Mouse (Mus musculus): ENCODE data around the gene Gpha2.

Gpha2 gene

DNA sequence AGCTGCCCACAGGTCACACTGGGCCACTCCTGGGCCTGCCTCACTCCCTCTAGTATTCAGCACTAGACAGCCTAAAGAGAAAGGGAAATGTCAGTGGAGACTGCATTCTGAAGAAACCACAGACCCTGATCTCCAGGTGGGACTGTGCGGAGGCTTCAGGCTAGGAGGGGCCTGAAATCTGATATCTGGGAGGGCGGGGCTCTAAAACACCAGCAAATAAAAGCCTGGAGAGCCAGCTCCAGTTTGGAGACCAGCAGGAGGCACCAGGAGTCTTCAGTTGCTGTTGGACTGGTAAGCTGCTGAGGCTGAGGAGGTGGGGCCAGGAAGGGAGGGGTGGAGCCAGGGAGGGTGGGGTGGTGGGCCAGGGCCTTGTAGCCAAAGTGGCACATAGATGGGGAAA is at the start of gene Gpha2:
Gene Gpha2 (plus strand): TSS at position 246 of the 400 bp plus-strand sequence.
- DNase-seq, result no peak

DNA sequence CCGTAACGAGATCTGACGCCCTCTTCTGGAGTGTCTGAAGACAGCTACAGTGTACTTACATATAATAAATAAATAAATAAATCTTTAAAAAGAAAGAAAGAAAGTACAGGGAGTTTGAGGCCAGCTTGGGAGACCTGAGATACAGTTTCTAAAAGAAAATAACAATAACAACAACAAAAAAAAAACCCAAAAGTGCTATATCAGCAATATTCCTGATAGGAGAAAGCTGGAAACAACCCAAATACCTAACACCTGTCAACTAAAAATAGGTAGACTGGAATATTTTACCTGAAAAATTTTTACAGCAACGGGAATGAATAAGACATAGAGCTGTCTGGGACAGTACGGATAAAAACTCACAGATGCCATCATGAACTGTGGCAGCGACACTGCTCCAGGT is 47.4 kb upstream of the Gpha2 start:
- DNase-seq, result no peak

DNA sequence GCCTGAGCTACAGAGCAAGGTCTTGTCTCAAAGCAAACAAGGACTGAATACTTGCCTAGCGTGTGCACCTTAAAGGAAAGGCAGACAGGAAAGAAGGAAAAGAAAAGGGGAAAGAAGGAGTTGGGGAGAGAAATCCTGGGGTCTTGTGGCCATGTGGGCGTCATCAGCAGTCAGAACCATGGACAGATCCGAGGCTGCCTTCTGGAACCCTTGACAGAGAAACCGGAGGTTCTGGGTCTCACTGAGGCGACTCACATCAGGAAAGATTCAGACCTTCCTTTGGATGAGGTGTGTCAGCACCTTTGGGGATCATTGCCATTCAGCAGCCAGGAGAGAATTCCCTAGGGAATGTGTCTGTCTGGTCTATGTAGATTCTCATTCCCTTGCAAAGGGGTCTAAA is 44.6 kb upstream of the Gpha2 start:
- no peak for DNase-seq

DNA sequence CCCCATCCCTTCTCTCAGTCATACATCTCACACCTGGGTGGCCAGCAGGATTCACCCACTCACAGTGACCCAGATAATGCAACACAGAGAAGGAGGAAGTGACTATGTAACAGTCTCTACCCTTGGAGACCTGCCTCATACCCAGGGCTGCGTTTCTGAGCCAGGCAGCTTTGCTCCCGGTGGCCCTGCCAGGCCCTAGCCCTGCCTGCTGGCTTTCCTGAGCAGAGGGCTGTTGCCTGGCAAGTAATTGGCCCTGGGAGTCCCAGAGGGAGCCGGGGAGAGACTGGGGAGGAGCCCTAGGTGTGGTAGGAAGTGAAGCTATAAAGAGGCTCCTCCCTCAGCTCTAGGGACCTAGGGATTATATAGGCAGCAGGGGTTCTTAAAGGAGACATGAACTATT is 43.6 kb upstream of the Gpha2 start:
- peak; percentile 4 for DNase-seq

DNA sequence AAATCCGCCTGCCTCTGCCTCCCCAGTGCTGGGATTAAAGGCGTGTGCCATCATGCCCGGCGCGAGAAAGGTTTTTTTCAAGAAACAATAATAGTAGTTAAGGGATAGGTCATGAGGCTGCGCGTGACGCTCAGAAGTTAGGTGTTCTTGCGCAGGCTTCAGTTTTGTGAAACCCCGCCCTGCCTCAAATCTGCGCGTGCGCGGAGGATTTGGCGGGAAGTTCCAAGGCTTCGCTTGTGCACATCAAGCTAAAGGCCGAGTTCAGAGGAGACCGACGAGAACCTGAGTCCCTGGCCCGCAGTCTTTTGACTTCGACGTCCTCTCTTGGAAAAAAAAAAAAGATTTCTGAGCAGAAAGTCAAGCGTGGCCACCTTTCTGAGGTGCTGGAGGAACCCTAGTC is 42.0 kb upstream of the Gpha2 start, which contains the start of gene Majin:
Gene Majin (plus strand): TSS at position 258 of the 400 bp plus-strand sequence.
- DNase-seq, result no peak

DNA sequence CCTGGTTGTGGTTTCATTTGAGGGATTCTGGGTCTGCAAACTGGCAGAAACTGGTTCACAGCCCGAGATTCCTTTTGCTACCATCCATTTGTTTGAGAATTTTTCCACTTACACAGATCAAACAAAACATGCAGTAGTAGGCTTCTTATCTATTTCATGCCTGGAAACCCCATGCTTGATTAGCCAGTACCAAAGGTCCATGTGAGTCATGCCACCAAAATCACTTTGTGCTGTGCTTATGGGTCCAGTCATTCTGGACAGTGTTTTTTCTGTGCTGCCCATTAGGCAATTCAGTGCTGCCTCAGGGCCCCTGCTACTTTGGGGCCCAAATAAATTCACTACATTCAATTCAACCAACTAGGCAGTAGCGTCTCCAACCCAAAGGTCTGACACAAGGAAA is 21.9 kb upstream of the Gpha2 start:
- DNase-seq, result no peak

DNA sequence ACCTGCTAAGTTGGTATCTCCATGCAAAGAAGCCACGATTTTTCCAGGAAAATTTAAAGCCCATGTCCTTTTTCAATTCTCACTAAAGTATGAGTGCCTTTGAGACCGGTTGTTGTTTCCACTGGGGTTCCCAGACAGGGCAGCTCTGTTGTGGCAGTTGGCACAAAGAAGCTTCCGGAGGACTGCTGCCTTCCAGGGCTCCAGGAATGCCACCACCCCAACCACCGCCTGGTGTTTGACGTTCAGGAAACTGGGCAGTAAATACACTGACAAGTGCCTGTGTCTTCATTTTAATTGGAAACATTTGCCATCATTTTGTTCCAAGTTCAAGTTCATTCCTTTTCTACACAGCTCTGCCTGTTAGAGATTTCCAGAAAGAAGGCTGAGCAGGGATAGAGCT is 19.5 kb upstream of the Gpha2 start:
- no peak for DNase-seq

DNA sequence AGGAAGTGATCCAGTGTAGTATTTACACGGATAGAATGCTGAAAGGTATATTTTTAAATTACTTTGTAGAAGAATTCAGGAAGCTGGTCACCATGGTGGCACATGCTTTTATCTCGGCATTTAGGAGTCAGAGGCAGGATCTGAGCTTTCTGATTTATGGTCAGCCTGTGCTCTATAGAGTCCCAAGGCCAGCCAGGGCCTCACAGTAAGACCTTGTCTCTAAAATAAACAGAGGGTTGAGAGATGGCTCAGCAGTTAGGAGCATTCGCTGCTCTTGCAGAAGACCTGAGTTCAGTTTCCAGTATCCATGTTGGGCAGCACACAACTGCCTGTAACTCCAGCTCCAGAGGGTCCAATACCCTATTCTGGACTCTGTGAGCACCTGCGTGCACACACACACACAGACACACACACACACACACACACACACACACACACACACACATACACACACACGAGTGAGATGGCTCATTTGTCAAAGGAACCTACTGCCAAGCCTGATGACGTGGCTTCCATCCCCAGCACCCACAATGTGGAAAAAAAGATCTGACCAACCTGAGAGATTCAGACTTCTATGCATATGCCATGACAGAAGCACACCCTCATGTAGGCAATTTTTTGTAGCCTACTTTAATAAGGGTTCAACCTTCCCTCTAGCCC is 10.0 kb upstream of the Gpha2 start:
- DNase-seq, result no peak

DNA sequence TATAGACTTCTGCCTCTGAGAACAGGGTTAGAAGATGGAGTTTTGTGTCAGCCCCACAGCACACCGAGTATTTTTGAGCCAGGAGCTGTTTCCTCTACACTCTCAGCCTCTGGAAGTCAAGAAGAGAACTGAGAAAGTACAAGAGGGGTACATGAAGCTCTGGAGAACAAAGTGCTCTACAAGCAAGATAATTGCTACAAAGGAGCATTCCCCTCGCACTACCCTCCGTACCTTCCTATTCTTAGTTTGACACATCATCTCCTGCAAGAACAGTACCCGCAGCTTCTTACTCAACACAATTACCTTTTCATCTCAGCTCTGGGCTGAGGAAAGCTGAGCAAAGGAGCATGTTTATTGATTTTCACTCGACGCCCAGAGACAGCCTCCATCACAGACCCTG is 7.6 kb upstream of the Gpha2 start:
- DNase-seq, result no peak

DNA sequence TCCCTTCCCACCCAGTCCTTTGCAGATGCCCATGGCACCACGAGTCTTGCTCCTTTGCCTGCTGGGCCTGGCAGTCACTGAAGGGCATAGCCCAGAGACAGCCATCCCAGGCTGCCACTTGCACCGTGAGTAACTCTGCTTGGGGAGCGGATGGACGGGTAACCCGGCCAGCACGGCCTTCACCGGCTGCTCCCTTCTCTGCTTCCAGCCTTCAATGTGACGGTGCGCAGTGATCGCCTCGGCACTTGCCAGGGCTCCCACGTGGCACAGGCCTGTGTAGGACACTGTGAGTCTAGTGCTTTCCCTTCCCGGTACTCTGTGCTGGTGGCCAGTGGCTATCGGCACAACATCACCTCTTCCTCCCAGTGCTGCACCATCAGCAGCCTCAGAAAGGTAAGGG is 583 bp downstream of the Gpha2 start:
- no peak for DNase-seq

DNA sequence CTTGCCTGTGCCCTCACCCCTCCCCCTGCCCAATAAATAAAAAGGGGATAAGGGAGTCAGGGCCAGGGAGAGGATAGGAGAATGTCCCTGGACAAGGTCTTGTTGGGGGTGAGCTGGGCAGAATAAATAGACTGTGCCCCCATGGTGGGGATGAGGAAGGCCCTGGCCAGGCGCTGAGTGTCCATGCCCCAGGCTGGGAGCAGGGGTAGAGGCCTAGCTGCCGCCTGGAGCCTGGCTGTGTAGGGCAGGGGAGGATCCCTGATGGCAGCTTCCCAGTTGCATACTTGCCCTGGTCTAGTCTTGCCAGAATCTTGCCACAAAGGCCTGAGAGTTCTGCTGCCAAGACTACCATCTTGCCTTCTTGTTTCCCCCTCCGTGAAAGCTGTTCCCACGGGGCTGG is 1.7 kb downstream of the Gpha2 start:
- DNase-seq, result no peak

DNA sequence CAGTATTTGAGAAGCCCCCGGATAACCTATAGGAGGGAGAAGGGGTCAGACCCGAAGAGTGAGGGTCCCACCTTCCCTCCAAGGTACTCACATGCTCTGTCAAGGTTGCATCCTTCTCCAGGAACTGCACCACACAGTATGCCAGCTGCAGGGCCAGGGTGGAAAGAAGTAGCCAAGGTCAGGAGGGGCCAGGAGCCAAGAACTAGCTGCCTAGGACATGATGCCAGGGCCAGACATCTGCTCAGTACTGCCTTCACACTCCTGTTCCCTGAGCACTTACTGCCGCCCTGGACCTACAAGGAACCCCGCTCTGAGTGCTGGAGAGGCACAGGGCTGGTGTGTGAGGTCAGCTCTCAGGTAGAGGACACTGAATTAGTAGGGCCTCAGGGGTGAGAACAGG is 4.2 kb downstream of the Gpha2 start:
- DNase-seq, result no peak

DNA sequence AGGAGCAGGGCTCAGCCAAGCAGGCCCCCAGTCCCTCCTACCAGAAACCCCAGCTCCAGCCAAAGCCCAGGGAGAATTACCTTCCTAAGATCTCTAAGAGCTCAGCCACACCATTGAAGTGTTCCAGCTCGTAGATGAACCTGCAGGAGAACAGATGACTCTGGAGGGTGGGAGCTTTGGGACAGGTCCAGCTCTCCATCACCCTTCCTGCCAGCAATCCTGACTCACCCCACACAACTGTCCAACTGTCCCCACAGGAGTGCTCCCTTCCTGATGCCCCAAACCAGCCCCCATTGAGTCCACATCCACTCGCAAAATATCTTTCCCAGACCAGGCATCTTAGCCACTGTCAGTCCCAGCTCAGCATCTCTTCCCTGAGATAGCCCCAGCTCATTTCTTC is 4.9 kb downstream of the Gpha2 start:
- DNase-seq, result no peak

DNA sequence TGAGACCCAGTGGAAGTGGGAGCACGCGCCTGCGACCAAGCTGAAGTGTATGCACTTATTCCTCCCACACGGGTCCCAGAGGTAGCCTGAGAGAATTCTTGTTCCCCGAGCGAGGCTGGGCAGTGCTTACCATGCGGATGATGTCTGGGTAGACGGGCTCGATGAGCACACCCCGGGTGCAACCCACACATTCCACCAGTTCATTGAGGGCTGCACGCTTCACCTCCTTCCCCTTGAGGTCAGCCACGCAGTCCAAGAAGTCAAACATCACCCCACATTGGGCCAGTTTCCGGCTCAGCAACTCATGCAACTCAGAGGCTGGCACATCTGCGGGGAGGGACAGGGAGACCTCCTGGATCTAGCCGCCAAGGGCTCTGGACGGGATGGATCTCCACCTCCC is 7.5 kb downstream of the Gpha2 start:
- no peak for DNase-seq

DNA sequence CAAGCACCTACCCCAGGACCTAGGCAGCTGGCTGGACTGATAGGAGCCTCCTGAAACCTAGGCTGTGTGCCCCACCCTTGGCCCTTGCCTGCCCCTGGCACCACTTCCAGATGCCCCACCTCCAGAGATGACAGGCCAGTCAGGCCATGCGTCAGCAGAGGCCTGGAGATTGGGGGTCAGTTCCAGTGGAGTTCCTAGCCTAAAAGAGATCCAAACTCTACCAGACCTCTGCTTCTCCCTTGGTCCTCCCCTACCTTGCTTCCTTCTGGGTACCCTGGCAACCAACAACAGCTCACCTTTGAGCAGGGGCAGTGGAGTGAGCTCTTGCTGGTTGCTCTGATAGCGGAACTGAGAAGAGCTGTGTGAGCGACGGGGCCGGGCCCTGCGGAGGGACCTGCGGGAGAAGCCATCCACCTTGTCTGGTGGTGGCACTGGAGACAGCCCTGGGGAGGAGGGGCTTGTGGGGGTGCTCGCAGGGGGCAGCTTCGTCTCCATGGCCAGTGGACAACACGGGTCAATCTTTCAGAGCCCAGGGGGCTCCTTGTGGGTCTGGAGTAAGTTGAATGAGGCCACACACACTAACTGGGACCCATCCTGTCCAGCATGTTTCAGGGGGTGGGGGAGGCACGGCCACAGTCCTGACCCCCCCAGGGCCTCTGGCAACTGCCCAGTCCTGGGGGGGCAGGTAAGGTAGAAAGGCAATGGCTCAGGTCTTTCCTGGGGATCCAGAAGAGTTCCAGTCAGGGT is 8.3 kb downstream of the Gpha2 start:
- DNase-seq, result no peak

DNA sequence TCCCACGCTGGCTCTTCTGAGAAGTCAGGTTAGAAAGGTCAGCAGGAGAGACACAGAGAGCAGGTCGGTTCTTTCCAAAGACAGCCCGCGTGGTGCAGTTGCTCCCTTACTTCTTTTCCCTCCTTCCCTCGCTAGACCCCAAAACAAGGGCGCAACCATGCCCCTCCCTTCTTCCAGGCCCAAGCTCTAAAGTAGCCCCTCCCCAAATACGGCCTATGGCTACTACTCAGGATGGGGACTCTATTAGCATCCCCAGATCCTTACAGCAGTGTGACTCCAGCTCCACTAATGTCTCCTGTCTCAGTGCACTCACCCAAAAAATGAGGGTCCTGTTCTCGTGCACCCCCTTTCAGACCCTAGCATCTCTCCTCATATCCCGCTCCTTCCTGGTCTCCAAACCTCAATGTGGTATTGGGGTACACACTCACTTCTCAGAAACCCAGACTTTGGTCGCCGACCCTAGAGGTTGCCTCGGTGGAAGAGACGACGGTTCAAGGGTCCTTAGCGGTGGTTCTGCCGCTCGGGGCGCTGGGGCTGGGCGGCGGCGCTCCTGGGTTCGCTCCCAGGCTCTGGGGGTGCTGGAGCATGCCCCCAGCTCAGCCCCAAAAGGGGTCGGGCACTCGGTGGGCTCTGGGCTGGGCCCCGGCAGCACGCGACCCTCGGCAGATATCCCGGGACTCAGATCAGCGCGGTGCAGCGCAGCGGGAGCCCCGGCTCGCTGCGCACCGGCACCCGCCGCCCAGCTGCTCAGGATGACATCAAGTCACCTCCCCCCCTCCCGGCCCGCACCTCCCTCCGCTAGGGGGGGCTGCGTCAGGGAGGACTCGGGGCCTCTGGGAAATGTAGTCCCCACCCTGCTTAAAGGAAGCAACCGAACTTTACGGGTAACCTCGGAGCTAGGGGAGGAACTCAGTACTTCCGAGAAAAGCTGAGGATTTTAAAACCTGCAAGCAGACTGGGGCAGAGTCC is 9.2 kb downstream of the Gpha2 start, which contains the start of gene Ppp2r5b:
Gene Ppp2r5b (minus strand): TSS at position 789 of the 969 bp plus-strand sequence.
- DNase-seq, result peak; percentile 94

DNA sequence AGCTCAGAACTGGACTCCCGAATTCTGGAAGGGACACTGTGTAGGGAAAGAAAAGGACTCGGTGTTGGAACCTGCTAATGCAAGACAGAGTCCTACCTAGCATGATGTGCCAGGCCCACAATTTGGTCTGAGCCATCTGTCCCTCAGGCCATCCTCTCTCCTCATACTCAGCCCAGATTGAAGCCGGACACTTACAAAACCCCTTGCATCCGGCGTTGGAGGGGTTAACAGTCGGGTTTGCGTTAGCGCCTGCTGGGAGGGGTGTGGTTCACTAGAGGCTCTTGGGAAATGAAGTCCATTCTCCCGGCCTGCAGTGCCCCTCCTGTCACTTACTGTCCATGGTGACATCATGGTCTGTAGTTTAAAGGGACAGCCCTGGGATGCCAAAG is 9.9 kb downstream of the Gpha2 start:
- peak; percentile 94 for DNase-seq

DNA sequence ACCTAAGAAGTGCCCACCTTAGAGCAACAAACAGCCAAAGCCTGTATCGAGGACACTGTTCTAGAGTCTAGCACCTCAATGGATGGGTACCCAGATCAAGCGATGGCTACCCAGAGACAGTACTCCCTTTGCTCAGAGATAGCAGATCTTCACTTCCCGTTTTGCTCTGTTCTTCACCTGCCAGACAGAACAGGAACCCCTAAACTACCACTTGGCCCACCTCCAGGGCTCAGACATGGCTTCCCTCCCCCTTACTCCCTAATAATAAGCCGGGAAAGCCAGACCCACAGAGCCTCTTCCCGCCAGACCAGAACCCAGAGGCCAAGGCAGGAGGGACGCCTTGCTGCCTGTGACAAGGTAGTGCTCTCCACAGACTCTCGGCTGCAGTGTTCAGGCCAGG is 10.7 kb downstream of the Gpha2 start:
- no peak for DNase-seq

DNA sequence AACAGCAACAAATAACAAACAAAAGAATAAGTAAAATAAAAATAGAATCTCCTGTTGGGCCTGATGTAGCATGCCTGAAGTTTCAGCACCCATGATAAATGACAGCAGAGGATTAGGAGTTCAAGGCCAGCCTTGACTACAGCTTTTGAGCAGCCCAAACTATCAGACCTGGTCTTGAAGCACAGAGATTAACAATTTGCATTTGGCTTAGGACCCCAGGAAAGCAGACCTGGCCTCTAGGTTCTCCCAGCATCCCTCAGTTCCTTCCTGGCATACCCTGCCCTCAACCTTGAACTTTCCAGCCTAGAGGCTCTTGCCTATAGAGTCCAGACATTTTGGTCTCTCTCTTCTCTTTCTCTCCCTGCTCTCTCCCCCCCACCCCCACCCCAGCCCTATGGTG is 12.6 kb downstream of the Gpha2 start:
- no peak for DNase-seq

DNA sequence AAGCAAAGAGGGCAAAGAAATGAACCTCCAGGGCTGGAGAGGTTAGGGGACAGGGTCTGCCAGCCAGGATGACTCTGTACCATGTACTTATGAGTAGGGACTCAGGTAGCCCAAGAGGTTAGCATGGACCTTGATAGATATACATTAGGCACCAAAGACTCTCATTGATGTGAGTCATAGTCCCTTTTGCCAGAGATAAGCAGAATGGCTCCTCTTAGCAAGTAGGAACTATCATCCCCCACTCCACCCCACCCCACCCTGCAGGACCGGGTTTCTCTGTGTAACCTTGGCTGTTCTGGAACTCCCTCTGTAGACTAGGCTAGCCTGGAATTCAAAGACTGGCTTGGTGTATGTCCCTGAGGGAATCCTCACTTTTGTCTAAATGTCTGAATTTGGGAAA is 14.0 kb downstream of the Gpha2 start:
- DNase-seq, result no peak

DNA sequence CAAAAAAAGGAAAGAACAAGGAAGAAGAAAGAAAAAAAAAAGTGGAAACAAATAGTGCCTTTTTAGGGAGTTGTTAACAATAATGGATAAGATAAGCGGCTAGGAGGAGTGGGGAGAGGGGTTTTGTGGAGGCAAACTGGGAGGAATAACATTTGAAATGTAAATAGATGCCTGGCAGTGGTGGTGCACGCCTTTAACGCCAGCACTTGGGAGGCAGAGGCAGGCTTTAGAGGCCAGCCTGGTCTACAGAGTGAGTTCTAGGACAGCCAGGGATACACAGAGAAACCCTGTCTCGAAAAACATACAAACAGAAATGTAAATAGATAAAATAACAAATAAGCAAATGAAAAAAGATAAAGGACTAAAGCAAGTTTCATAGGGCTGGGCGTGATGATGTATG is 14.5 kb downstream of the Gpha2 start:
- no peak for DNase-seq

DNA sequence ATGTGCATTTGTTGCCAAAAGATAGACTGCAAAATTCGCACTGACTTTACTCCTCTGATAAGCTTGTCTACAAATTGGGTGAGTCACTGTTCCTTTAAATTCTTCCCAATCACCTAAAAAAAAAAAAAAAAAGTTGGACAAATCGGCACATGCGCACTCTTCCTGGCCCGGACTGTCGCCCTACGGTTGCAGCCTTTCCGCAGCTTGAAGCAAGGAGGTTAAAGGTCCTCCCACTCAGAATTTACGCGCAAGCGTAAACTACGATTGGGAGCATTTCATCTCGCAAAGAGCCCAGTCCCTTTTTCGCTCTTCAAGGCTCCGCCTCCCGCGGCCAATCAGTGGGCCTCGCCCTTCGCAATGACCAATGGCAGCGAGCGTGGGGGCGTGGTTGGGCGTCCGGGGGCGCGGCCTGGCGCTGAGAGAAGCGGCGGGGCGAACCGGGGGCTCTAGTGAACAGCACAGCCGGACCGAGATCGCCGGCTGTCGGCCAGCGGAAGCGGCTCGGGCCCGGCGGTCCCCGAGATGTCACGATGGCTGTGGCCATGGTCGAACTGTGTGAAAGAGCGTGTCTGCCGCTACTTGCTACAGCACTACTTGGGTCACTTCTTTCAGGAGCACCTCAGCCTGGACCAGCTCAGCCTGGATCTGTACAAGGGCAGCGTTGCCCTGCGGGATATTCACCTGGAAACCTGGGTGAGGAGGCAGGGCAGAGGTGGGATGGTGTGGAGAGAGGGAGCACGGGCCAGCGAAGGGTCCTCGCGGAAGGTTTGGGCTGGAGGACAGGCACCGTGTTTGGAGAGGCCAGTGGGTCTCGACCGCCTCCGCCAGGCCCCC is 15.3 kb downstream of the Gpha2 start, which contains the start of gene Atg2a:
Gene Atg2a (plus strand): TSS at position 395 of the 834 bp plus-strand sequence.
- DNase-seq, result peak; percentile 98

Measured in right cerebral cortex, adult 18-20 months (tissue).